Mouse (Mus musculus) brain, embryonic 14.5 days (tissue): ENCODE data around the gene Zmiz1.

Source experiments
- CTCF ChIP-seq: fragments of 200-500 bp; IDR thresholded peaks from 2 replicates; pipeline ENCODE4 v1.5.1; 2012; ENCODE audit warnings: inconsistent platforms, mild to moderate bottlenecking, moderate library complexity, borderline replicate concordance; ENCODE audit not compliant: insufficient read depth, insufficient read length; ENCODE audit errors: extremely low read depth
- POLR2A ChIP-seq: fragments of 200-500 bp; IDR thresholded peaks from 2 replicates; pipeline ENCODE4 v1.6.1; 2012; ENCODE audit warnings: mild to moderate bottlenecking, inconsistent platforms, borderline replicate concordance; ENCODE audit not compliant: poor library complexity, insufficient read depth, insufficient read length, severe bottlenecking; ENCODE audit errors: extremely low read depth

DNA sequence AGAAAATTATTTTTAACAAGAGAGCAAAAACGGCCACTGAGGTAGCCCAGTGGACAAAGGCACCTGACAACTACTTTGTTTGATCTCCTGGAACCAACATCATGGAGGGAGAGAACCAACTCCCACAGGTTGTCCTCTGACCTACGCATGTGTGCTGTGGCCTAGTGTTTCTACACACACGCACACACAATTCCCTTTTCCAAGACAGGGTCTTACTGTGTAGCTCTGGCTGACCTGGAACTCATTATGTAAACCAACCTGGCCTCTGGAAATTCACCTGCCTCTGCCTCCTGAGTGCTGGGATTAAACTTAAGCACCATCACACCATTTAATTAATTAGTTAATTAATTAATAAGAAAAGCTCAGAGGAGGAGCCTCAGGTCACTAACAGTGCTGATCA, 181.0 kb downstream of the Zmiz1 start:
- TF ChIP-seq POLR2A, result no peak
- TF ChIP-seq CTCF, result no peak
